Mouse (Mus musculus) fibroblast of lung, adult 2 months (primary cell): ENCODE measurements at regions not wholly inside any gene's neighbourhood (a gene's known extent, or its start where the extent isn't known, plus 50 kb on each side); places are given as distances from the start of the nearest gene placed in this dataset.
A peak's percentile ranks its signal among the peaks of the same experiment; 100 is the strongest.

Source experiments
- DNase-seq: peaks from one replicate; pipeline ENCODE4 v3.0.0-alpha.2; 2011; ENCODE audit warnings: low read depth

DNA sequence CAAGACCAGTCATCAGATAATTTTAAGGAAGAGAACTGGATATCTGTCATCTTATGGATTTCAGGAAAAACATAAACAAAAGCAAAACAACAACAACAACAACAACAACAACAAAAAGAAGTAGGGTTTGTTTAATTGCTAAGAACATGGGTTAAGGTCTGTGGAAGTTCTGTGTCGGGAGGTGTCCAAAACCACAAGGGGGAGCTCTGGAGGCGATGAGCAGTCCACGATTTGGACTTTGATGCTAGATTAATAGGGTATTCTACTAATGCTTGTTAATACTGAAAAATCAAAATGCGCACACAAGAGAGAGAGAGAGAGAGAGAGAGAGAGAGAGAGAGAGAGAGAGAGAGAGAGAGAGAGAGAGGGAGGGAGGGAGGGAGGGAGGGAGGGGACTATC, 692.0 kb upstream of the Car10 start:
- DNase-seq = peak; percentile 1

DNA sequence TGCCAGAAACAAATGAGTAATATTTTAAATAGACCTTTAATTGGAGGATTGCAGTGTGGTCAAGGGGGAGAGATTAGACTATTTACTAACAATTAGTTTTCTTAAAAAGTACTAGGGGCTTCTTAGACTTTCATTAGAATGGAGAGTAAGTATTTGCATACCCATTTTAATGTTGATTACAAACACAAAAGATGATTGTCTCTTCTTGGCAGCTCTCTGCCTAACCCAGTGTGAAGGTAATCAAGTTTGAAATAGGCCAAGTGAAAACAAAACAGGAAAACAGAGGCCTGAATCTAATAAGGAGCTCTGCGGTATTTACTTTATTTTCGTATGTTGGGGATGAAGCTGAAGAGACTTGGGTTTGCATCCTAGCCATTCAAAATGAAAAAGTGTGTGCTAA, 646.5 kb upstream of the Car10 start:
- DNase-seq = no peak

DNA sequence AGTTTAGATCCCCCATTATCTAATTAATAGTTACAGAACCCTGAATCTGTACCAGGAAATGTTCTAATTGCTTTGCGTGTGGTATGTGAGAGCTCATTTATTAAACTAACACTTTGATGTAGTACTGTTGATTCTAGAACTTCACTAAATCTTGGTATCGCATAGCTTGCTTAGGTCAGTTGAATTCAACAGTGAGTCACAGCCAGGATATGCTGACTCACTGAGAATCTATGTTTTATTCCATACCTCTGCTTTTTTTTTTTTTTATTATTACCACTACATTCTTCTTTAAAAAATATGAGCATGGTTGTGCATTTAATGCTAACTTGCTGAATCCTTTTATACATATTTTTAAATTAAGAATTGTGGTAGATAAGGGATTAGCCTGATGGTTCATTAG, 602.5 kb upstream of the Car10 start:
- DNase-seq = no peak
